Mouse (Mus musculus) embryonic facial prominence, embryonic 11.5 days (tissue): ENCODE measurements at regions not wholly inside any gene's neighbourhood (a gene's known extent, or its start where the extent isn't known, plus 50 kb on each side); places are given as distances from the start of the nearest gene placed in this dataset.
A peak's percentile ranks its signal among the peaks of the same experiment; 100 is the strongest.

ENCODE experiments used
- ATAC-seq: fragments of 200-750 bp; cut with Nextera tagmentation; replicated peaks from 2 replicates; pipeline ENCODE4 v1.8.0; 2017; ENCODE audit warnings: low read depth; ENCODE audit not compliant: insufficient number of reproducible peaks, low FRiP score, low TSS enrichment
- DNase-seq: peaks from one replicate; pipeline ENCODE4 v3.0.0-alpha.2; 2015; ENCODE audit warnings: low spot score
- H3K27ac ChIP-seq: fragments of 300-500 bp; sonication (generic); replicated peaks from 2 replicates; pipeline ENCODE4 v1.5.1; 2014; ENCODE audit warnings: mild to moderate bottlenecking, low read depth, low read length, control low read depth
- H3K27me3 ChIP-seq: fragments of 300-500 bp; sonication (generic); 2 replicates; pipeline ENCODE4 v1.6.1; 2014; ENCODE audit warnings: mild to moderate bottlenecking, low read length, moderate library complexity, mixed read lengths; ENCODE audit not compliant: control insufficient read depth, insufficient read depth
- H3K36me3 ChIP-seq: fragments of 300-500 bp; sonication (generic); replicated peaks from 2 replicates; pipeline ENCODE4 v1.6.1; 2014; ENCODE audit warnings: low read depth, mild to moderate bottlenecking, low read length, moderate library complexity, mixed read lengths; ENCODE audit not compliant: control insufficient read depth, insufficient read depth
- H3K4me1 ChIP-seq: fragments of 300-500 bp; sonication (generic); 2 replicates; pipeline ENCODE4 v1.6.1; 2014; ENCODE audit warnings: low read length, mixed read lengths; ENCODE audit not compliant: control insufficient read depth, insufficient read depth
- H3K4me2 ChIP-seq: fragments of 300-500 bp; sonication (generic); 2 replicates; pipeline ENCODE4 v1.6.1; 2014; ENCODE audit warnings: low read depth, mild to moderate bottlenecking, control low read depth, low read length, moderate library complexity
- H3K4me3 ChIP-seq: fragments of 300-500 bp; sonication (generic); 2 replicates; pipeline ENCODE4 v1.5.1; 2014; ENCODE audit warnings: low read depth, low read length, control low read depth
- H3K9ac ChIP-seq: fragments of 300-500 bp; sonication (generic); replicated peaks from 2 replicates; pipeline ENCODE4 v1.6.1; 2014; ENCODE audit warnings: mild to moderate bottlenecking, control low read depth, low read length
- H3K9me3 ChIP-seq: fragments of 300-500 bp; sonication (generic); replicated peaks from 2 replicates; pipeline ENCODE4 v1.6.1; 2016; ENCODE audit warnings: mild to moderate bottlenecking, low read length, inconsistent platforms, mixed read lengths; ENCODE audit not compliant: control insufficient read depth
- WGBS: fragments of 180-500 bp; shearing (Covaris S2); extraction: QIAGEN DNeasy Blood & Tissue Kit; methylation state at CpG from one replicate; pipeline ENCODE4 v1.1.7; 2014; 5-methylcytosine and 5-hydroxymethylcytosine counted together

DNA sequence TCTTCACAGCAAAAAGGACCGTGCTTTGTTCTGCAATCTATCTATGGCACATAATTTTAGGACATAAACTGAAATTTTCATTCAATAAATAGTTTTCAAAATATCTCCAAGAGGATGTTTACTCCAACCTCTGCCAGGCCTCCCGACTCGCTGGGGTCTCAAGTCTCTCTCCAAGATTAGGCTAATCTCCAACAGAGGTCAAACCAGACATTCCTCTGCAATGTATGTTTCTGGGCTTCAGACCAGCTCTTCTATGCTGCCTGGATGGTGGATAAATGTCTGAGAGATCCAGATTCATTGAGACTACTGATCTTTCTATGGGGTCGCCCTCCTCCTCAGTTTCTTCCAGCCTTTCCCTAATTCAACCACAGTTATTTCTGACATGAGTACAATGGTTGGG lies 144.8 kb downstream of the Pcdh20 start:
- no peak for ATAC-seq
- H3K4me3 ChIP-seq: no peak overlapping the region
- 95% methylated on average over 4 of the region's 4 CpGs for WGBS

DNA sequence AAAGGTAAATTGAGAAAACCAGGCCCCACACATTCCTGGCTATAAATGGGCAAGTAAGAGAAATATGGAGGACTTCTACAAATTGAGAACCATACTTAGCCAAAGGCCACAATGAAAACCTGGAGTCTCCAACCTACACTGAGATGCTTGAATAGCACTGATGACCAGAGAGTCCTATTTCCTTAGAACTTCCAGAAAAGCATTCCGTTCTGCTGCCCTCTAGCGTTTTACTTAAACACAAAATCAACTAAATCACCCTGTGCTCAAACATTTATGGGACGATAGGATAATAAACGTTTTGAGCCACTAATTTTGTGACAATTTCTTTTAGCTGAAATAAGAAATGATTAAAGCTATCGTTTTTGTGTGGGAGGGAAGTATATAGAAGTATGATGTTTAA lies 192.9 kb downstream of the Pcdh20 start:
- WGBS: 27% methylated on average over 5 of the region's 5 CpGs
- no peak overlapping the region for H3K4me3 ChIP-seq
- H3K4me2 ChIP-seq: no peak overlapping the region
- DNase-seq (peak; percentile 61), ATAC-seq (no peak)
- no peaks in the 10 kb centered on the region for H3K4me1 ChIP-seq
- no peaks in the 10 kb centered on the region for H3K27me3 ChIP-seq
- no peaks in the 10 kb centered on the region for H3K9me3 ChIP-seq
- no peak overlapping the region for H3K9ac ChIP-seq
- no peak overlapping the region for H3K27ac ChIP-seq
- no peaks in the 10 kb centered on the region for H3K36me3 ChIP-seq

More for the DNA sequence above, 144.8 kb downstream of the Pcdh20 start:
- H3K9ac ChIP-seq: no peak overlapping the region
- H3K36me3 ChIP-seq: no peaks in the 10 kb centered on the region
- H3K4me1 ChIP-seq: no peaks in the 10 kb centered on the region
- no peak overlapping the region for H3K4me2 ChIP-seq
- no peak for DNase-seq
- H3K27me3 ChIP-seq: no peaks in the 10 kb centered on the region
- H3K27ac ChIP-seq: no peak overlapping the region
- H3K9me3 ChIP-seq: no peaks in the 10 kb centered on the region

DNA sequence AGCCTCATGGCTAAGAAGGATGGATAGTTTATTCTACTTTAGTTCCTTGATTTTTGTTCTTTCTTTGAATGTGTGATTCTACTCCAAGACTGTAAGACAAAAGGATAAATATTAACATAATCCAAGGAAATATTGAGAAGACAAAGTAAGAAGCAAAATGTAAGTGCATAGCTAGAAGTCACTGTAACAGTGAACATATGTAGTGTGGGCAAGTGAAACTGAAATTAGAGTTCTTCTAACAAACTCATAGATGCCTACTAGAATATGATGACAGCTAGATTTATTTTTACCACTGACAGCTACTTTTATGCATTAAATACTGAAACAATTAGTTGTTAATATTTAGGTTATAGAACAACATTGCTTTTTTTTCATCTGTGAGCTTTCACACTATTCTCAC lies 206.4 kb downstream of the Pcdh20 start:
- no peaks in the 10 kb centered on the region for H3K36me3 ChIP-seq
- no peaks in the 10 kb centered on the region for H3K27me3 ChIP-seq
- H3K9ac ChIP-seq: no peak overlapping the region
- no peak overlapping the region for H3K4me2 ChIP-seq
- DNase-seq (no peak), ATAC-seq (no peak)
- H3K27ac ChIP-seq: no peak overlapping the region
- H3K9me3 ChIP-seq: no peaks in the 10 kb centered on the region
- H3K4me3 ChIP-seq: no peak overlapping the region
- H3K4me1 ChIP-seq: no peaks in the 10 kb centered on the region

DNA sequence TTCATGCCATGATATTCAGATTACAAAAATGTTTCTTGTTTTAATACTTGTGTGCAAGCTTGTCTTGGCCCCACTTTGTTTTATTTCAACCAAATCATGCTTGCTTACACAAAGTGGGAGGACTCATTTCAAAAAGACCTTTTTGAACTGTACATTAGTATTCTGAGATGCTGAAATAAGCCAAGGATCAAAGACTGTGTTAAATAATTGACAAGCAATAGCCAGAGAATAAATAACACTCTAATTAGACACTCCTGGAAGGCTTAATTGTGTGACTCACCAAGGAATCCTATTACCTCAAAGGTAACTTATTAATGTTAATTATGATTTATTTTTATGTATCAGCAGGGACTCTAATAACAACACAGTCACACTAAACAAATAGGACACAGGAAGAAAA lies 212.2 kb downstream of the Pcdh20 start:
- H3K9ac ChIP-seq: no peak overlapping the region
- H3K27ac ChIP-seq: no peak overlapping the region
- H3K36me3 ChIP-seq: no peaks in the 10 kb centered on the region
- no peaks in the 10 kb centered on the region for H3K27me3 ChIP-seq
- ATAC-seq (no peak), DNase-seq (no peak)
- H3K4me1 ChIP-seq: no peaks in the 10 kb centered on the region
- H3K4me2 ChIP-seq: no peak overlapping the region
- H3K4me3 ChIP-seq: no peak overlapping the region
- no peaks in the 10 kb centered on the region for H3K9me3 ChIP-seq

DNA sequence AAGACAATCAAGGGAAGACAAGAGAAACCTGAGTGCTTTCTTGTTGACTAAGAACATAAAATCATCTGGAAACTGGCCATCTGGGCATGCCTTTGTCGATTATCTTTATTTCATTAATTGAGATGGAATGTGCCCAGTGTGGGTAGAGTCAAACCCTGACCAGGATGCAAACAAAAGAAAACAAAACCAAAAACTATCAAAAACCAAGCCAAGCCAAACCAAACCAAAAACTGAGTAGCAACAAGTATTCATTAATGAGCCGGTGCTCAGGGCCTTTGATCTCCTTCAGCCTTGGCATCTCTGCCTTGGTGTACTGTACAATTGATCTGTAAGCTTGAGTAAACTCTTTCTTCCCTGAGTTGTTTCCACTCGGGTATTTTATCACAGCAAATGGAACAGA lies 216.1 kb downstream of the Pcdh20 start:
- DNase-seq (no peak), ATAC-seq (no peak)
- Histone ChIP-seq H3K36me3 (no peaks in the 10 kb centered on the region), H3K4me3 (no peak overlapping the region), H3K27ac (no peak overlapping the region), H3K9me3 (no peaks in the 10 kb centered on the region), H3K9ac (no peak overlapping the region), H3K27me3 (no peaks in the 10 kb centered on the region), H3K4me1 (no peaks in the 10 kb centered on the region), H3K4me2 (no peak overlapping the region)
- 72% methylated on average over 3 of the region's 3 CpGs for WGBS
